Mouse (Mus musculus): ENCODE measurements around the gene Drd2. TPM values are rescaled to one million over a fixed set of nuclear protein-coding genes. Genes with fewer than 3 reads are reported as not detected.

Drd2 gene
- polyA plus RNA-seq (2015; fragmentation: Nextera tagmentation; extraction: Ambion mirVana), result 0.65 and 2.8 TPM in 2 replicates

DNA sequence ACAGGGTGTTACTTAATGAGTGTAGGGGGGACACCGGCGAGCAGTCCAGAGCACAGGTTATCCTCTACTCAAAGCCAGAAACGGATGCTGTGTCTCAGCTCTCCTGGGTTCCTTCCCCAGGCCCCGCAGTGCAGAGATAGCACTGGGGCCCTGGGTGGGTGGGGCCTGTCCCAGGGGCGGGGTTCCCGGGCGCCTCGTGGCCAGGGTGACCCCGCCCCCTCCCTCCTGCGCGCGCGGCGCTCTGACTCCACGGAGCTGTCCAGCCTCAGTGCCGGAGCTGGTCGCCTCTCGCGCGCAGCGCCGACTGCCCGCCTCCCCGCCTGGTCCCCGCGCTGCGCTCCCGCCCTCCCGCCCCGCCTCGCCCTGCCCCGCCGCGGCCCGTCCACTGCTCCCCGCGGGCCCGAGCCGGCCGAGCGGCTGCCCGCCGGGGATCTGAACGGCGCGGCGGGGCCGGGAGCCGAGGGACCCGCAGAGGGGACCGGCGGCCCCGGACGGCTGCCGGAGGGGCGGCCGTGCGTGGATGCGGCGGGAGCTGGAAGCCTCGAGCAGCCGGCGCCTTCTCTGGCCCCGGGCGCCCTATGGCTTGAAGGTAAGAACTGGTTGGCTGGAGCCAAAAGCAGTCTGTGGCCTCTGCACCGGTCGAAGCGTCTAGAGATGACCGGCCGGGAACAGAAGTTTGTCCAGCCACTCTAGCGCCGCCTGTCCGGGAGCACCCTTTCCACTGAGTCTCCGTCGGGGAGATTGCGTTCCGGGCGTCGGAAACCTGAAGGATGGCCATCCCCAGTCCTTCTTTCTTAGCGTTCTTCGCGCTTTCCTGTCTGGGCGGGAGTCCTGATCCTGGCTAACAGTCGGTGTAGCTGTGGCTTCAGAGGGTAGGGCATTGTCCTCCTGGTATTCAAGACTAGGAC is at the start of gene Drd2:
TSS of gene Drd2 (plus strand) at position 492 of the 908 bp plus-strand sequence.

DNA sequence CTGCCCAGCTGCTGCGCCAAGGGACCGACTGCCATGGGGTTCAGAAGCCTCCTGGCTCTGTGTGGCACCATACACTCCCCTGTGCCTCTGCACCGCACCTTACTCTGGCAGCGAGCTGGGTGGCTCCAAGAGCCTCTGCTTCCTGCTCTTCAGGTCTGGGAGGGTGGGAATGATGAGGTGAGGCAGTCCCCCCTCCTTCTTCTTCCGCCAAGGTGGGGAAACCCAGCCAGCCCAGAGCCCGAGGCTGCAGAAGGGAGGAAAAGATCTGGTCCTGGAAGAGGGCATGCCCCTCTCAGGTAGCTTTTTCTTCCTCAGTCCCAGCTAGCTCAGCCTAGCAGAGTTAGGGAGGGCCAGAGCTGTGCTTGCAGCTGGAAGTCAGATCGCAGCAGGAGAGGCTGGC is 86.5 kb downstream of the Drd2 start, which contains the start of gene Ankk1:
TSS of gene Ankk1 (minus strand) at position 101 of the 400 bp plus-strand sequence.

Other genes with a start within 250 kb of the Drd2 start
- not detected in 2 replicates for gene Gm4894, start 90.1 kb upstream of the Drd2 start, polyA plus RNA-seq (2015; fragmentation: Nextera tagmentation; extraction: Ambion mirVana)
- gene Ankk1, start 86.4 kb downstream of the Drd2 start, polyA plus RNA-seq (2015; fragmentation: Nextera tagmentation; extraction: Ambion mirVana), result 0.09 TPM in 1 of 2 replicates, not detected in the other
- gene Ttc12, start 145.6 kb downstream of the Drd2 start, polyA plus RNA-seq (2015; fragmentation: Nextera tagmentation; extraction: Ambion mirVana), result 3.2 and 5.5 TPM in 2 replicates

Data from adrenal gland, postnatal 0 days (tissue).